Mouse (Mus musculus): Measurements from ENCODE around the gene Sh3d19. TPM values are rescaled to one million over a fixed set of nuclear protein-coding genes. Genes with fewer than 3 reads are reported as not detected.

Sh3d19 gene
- polyA plus RNA-seq (2014; fragmentation: Nextera tagmentation; extraction: Ambion mirVana) = 27.7 and 39.9 TPM in 2 replicates

DNA sequence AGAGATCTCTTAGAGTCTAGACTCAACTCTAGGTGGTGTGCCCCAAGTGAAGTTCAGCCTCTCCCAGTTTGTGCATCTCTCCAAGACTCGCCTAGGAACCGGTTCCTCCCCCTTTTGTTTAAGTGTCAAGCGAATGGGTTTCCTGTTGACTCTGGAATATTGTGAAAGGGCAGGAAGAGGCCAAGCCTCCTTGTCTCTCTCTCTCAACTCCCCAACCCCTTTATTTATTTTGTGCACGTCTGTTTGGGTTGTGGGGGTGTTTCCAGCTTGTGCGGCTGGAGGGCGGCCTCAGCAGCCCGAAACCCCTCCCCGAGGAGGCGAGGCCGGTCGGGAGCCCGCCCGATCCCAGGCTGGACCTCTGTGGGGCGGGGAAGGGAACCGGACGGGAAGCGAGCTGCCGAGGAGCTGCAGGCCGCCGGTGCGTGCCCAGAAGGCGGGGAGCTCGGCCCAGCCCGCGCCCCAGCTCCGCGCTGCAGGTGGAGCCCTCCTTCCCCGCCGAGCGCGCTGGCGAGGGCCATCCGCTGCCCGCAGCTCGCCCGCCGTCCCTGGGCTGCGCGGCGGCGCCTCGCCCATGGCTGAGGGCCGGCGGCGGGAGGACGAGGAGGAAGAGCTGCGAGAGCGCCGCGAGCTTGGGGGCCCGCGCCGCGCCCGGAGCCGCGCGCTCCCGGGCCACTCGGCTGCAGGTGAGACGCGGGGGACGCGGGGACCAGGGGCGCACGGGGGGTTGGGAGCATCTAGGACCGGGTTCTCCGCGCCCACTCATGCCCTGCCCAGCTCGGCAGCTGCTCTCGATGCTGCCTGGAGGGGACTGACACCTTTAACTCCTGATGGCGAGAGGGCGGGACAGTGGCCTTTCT is at the start of gene Sh3d19:
TSS of gene Sh3d19 (plus strand) at position 368 of the 857 bp plus-strand sequence.
- WGBS = 0% methylated on average over 52 of the region's 73 CpGs
- Histone ChIP-seq H3K27ac (ENCODE audit: low read depth, low read length) (peak within 1 kb of the TSS; percentile 86), H3K4me2 (replicated peaks; ENCODE audit: low read depth, low read length) (peak within 1 kb of the TSS; percentile 82), H3K9me3 (ENCODE audit: control insufficient read depth, low read length) (no peaks in the 10 kb centered on the region), H3K36me3 (ENCODE audit: control insufficient read depth, insufficient read depth, low read length) (no peaks in the 10 kb centered on the region), H3K9ac (ENCODE audit: low read depth, low read length) (peak within 1 kb of the TSS; percentile 91), H3K4me1 (ENCODE audit: control insufficient read depth, insufficient read depth, low read length) (peaks cover 32% of the 10 kb centered on the region; the same call in 1 of the 2 replicates), H3K27me3 (ENCODE audit: control insufficient read depth, insufficient read depth, low read length) (no peaks in the 10 kb centered on the region), H3K4me3 (ENCODE audit: low read length) (peak within 1 kb of the TSS; percentile 87)
- peak; percentile 92 for ATAC-seq (ENCODE audit: low FRiP score, low TSS enrichment)

DNA sequence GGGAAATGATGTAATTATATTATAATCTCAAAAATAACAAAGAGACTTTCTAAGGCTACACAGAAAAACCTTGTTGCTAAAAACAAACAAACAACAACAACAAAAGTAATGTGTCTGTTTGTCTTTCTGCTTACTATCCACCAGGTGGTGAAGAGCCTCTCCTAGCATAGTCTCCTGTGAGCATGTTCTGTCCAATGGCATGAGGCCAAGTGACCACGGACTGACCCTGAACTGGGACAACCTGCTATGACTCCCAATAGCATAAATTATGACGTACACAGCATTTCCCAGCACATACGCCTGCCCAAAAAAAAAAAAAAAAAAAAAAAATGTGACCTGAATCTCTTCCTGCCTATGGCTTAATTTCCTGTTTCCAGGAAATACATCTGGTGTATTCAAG is 48.6 kb upstream of the Sh3d19 start:
- H3K4me3 ChIP-seq (ENCODE audit: low read length) = no peak overlapping the region
- H3K4me2 ChIP-seq (replicated peaks; ENCODE audit: low read depth, low read length) = no peak overlapping the region
- no peaks in the 10 kb centered on the region for H3K36me3 ChIP-seq (ENCODE audit: control insufficient read depth, insufficient read depth, low read length)
- H3K4me1 ChIP-seq (ENCODE audit: control insufficient read depth, insufficient read depth, low read length) = peaks cover 7% of the 10 kb centered on the region; the same call in 1 of the 2 replicates
- 47% methylated on average over 3 of the region's 3 CpGs for WGBS
- H3K9ac ChIP-seq (ENCODE audit: low read depth, low read length) = no peak overlapping the region
- H3K27me3 ChIP-seq (ENCODE audit: control insufficient read depth, insufficient read depth, low read length) = no peaks in the 10 kb centered on the region
- no peaks in the 10 kb centered on the region for H3K9me3 ChIP-seq (ENCODE audit: control insufficient read depth, low read length)
- H3K27ac ChIP-seq (ENCODE audit: low read depth, low read length) = no peak overlapping the region
- ATAC-seq (ENCODE audit: low FRiP score, low TSS enrichment) = no peak

GRCm38 (mm10) chr3:85923343-85923742 is 47.6 kb upstream of the Sh3d19 start:
- H3K36me3 ChIP-seq (ENCODE audit: control insufficient read depth, insufficient read depth, low read length) = no peaks in the 10 kb centered on the region
- no peak overlapping the region for H3K4me3 ChIP-seq (ENCODE audit: low read length)
- H3K27me3 ChIP-seq (ENCODE audit: control insufficient read depth, insufficient read depth, low read length) = no peaks in the 10 kb centered on the region
- H3K9ac ChIP-seq (ENCODE audit: low read depth, low read length) = no peak overlapping the region
- no peak overlapping the region for H3K4me2 ChIP-seq (replicated peaks; ENCODE audit: low read depth, low read length)
- WGBS = 63% methylated on average over 8 of the region's 8 CpGs
- ATAC-seq (ENCODE audit: low FRiP score, low TSS enrichment) = no peak
- peaks cover 7% of the 10 kb centered on the region; the same call in 1 of the 2 replicates for H3K4me1 ChIP-seq (ENCODE audit: control insufficient read depth, insufficient read depth, low read length)
- no peaks in the 10 kb centered on the region for H3K9me3 ChIP-seq (ENCODE audit: control insufficient read depth, low read length)
- H3K27ac ChIP-seq (ENCODE audit: low read depth, low read length) = no peak overlapping the region

- Histone ChIP-seq H3K27me3 (ENCODE audit: control insufficient read depth, insufficient read depth, low read length) (no peaks in the 10 kb centered on the region), H3K27ac (ENCODE audit: low read depth, low read length) (no peak overlapping the region), H3K4me3 (ENCODE audit: low read length) (no peak overlapping the region), H3K9me3 (ENCODE audit: control insufficient read depth, low read length) (no peaks in the 10 kb centered on the region), H3K4me2 (replicated peaks; ENCODE audit: low read depth, low read length) (peak overlapping the region; percentile 17; the same call in 1 of the 2 replicates), H3K4me1 (ENCODE audit: control insufficient read depth, insufficient read depth, low read length) (peaks cover 7% of the 10 kb centered on the region; the same call in 1 of the 2 replicates), H3K36me3 (ENCODE audit: control insufficient read depth, insufficient read depth, low read length) (no peaks in the 10 kb centered on the region), H3K9ac (ENCODE audit: low read depth, low read length) (no peak overlapping the region)
- WGBS = 43% methylated on average over 18 of the region's 18 CpGs
- peak; percentile 82; the same call in 1 of the 2 replicates for ATAC-seq (ENCODE audit: low FRiP score, low TSS enrichment)
These were observed 46.7 kb upstream of the Sh3d19 start for GRCm38 (mm10) chr3:85923954-85924945.

GRCm38 (mm10) chr3:85927296-85927695 is 43.6 kb upstream of the Sh3d19 start:
- 50% methylated on average over 9 of the region's 9 CpGs for WGBS
- Histone ChIP-seq H3K9ac (ENCODE audit: low read depth, low read length) (no peak overlapping the region), H3K27me3 (ENCODE audit: control insufficient read depth, insufficient read depth, low read length) (no peaks in the 10 kb centered on the region), H3K9me3 (ENCODE audit: control insufficient read depth, low read length) (no peaks in the 10 kb centered on the region), H3K27ac (ENCODE audit: low read depth, low read length) (no peak overlapping the region), H3K36me3 (ENCODE audit: control insufficient read depth, insufficient read depth, low read length) (no peaks in the 10 kb centered on the region), H3K4me1 (ENCODE audit: control insufficient read depth, insufficient read depth, low read length) (peaks cover 7% of the 10 kb centered on the region; the same call in 1 of the 2 replicates), H3K4me2 (replicated peaks; ENCODE audit: low read depth, low read length) (no peak overlapping the region), H3K4me3 (ENCODE audit: low read length) (no peak overlapping the region)
- ATAC-seq (ENCODE audit: low FRiP score, low TSS enrichment) = no peak

- no peaks in the 10 kb centered on the region for H3K9me3 ChIP-seq (ENCODE audit: control insufficient read depth, low read length)
- H3K4me2 ChIP-seq (replicated peaks; ENCODE audit: low read depth, low read length) = no peak overlapping the region
- H3K27ac ChIP-seq (ENCODE audit: low read depth, low read length) = no peak overlapping the region
- H3K4me3 ChIP-seq (ENCODE audit: low read length) = no peak overlapping the region
- H3K4me1 ChIP-seq (ENCODE audit: control insufficient read depth, insufficient read depth, low read length) = peaks cover 7% of the 10 kb centered on the region; the same call in 1 of the 2 replicates
- H3K27me3 ChIP-seq (ENCODE audit: control insufficient read depth, insufficient read depth, low read length) = no peaks in the 10 kb centered on the region
- no peak for ATAC-seq (ENCODE audit: low FRiP score, low TSS enrichment)
- no peaks in the 10 kb centered on the region for H3K36me3 ChIP-seq (ENCODE audit: control insufficient read depth, insufficient read depth, low read length)
- WGBS = 75% methylated on average over 5 of the region's 5 CpGs
- H3K9ac ChIP-seq (ENCODE audit: low read depth, low read length) = no peak overlapping the region
These were observed 42.7 kb upstream of the Sh3d19 start for GRCm38 (mm10) chr3:85928140-85928611.

DNA sequence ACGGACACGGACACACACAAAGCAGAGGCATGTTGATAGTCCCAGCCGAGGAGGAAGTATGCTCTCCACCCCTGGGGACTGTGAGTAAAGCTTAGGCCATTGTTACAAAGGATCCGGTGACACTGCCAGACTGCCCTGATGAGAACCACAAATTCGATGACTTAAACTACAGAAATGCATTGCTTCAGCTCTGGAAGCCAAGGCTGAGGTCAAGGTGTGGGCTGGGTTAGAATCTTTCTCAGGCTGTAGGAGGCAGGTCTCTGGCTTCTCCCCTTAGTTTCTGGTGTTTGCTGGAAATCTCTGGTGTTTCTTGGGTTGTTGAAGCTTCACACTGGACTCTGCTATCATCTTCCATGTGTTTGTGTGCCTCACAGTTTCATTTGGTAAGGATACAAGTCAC is 41.2 kb upstream of the Sh3d19 start:
- Histone ChIP-seq H3K4me1 (ENCODE audit: control insufficient read depth, insufficient read depth, low read length) (no peaks in the 10 kb centered on the region), H3K9ac (ENCODE audit: low read depth, low read length) (no peak overlapping the region)
- 83% methylated on average over 5 of the region's 5 CpGs for WGBS

DNA sequence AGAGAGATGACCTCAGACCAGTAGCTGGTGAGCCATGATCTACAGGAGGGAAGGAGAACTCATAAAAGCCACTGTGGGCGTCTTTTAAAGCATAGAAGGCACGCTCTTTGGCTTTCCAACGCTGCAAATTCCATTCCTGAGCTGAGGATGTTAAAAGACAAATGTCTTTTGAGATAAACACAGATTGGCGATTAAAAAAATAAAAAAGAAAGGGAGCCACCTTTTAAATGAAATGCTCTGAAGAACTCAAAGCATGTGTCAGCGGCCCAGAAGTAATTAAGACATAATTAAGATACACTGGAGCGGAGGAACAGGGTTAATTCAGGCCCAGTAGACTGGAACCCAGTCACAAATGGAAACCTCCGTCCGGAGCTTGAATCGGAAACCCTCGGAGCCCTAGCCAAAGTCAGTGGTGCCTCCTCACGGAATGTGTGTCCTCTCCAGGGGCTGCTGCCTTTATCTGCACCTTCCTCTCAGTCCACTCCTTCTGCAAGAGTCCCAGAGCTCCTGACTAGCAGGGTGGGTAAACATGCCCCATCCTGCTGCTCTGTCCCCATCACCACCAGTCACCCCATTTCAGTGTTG is 40.1 kb upstream of the Sh3d19 start:
- Histone ChIP-seq H3K4me1 (ENCODE audit: control insufficient read depth, insufficient read depth, low read length) (no peaks in the 10 kb centered on the region), H3K36me3 (ENCODE audit: control insufficient read depth, insufficient read depth, low read length) (no peaks in the 10 kb centered on the region), H3K4me2 (replicated peaks; ENCODE audit: low read depth, low read length) (no peak overlapping the region), H3K27me3 (ENCODE audit: control insufficient read depth, insufficient read depth, low read length) (no peaks in the 10 kb centered on the region), H3K9me3 (ENCODE audit: control insufficient read depth, low read length) (no peaks in the 10 kb centered on the region), H3K9ac (ENCODE audit: low read depth, low read length) (no peak overlapping the region), H3K27ac (ENCODE audit: low read depth, low read length) (no peak overlapping the region), H3K4me3 (ENCODE audit: low read length) (no peak overlapping the region)
- ATAC-seq (ENCODE audit: low FRiP score, low TSS enrichment) = no peak
- WGBS = 73% methylated on average over 11 of the region's 11 CpGs

More for the DNA sequence above, 41.2 kb upstream of the Sh3d19 start:
- Histone ChIP-seq H3K4me3 (ENCODE audit: low read length) (no peak overlapping the region), H3K9me3 (ENCODE audit: control insufficient read depth, low read length) (no peaks in the 10 kb centered on the region), H3K27me3 (ENCODE audit: control insufficient read depth, insufficient read depth, low read length) (no peaks in the 10 kb centered on the region), H3K27ac (ENCODE audit: low read depth, low read length) (no peak overlapping the region), H3K4me2 (replicated peaks; ENCODE audit: low read depth, low read length) (no peak overlapping the region), H3K36me3 (ENCODE audit: control insufficient read depth, insufficient read depth, low read length) (no peaks in the 10 kb centered on the region)
- no peak for ATAC-seq (ENCODE audit: low FRiP score, low TSS enrichment)

Measured in kidney, embryonic 14.5 days (tissue).